Mouse (Mus musculus) mature B cell (primary cell): Measurements from ENCODE around the gene Il1rl1.

ENCODE experiments used
- in situ Hi-C: fragments of 300-500 bp; cut with MboI; formaldehyde crosslinking; loops from 2 replicates; pipeline ENCODE4 v1.14.3; 2019

Il1rl1 gene

DNA sequence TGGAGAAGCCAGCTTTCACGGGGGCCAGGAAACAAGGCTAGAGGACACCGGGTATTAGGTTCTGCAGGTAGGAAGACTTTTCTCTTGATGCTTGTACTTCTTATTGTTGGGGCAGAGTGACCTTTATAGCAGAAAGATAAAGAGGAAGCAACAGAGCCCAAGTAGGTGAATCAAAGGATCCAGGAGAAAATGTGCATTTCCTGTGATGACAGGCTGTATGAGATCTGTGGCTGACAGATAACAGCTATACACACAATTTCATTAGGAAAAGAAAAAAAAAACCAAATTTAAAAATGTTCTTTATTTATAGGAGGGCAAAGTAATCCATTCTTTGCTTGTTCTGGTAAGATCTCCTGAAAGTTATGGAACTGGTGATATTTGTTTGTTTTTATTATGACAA lies 8.0 kb downstream of the Il1rl1 start:
- in situ Hi-C loops: no loop called here

DNA sequence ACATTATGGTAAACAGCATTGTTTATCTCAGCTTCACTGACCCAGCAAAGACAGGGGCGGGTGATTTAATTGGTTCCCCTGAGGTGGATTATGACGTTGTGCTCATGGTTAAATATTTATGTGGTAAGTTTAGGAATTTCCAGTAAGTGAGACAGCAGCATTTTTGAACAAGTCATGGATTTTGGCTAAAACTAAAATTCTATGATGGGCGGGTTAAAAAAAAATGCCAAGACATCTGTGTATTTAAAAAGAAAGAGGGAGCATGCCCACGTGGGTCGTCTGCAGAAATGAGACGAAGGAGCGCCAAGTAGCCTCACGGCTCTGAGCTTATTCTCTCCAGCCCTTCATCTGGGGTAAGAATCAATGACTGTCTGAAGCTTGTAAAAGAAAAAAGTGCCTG lies 10.1 kb downstream of the Il1rl1 start:
- in situ Hi-C loops: no loop called here

DNA sequence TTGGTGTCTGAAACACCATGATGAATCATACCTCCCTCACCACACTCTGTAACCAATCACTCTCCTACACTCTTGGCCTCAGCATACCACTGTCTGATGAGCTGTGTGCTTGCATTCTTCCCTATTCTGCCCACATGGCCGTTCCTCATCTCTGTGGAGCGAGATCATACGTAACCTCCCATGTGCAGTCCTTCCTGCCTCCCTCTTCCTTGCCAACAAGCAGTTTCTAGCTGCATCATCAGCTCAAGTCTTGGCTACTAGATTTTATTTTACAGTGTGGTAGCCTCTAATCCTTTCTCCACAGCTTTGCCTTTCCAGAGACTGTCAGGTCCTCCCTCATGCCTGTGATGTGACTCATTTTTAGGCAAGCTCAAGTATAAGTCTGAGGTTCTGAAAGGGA lies 15.4 kb downstream of the Il1rl1 start:
- in situ Hi-C loops: no loop called here

DNA sequence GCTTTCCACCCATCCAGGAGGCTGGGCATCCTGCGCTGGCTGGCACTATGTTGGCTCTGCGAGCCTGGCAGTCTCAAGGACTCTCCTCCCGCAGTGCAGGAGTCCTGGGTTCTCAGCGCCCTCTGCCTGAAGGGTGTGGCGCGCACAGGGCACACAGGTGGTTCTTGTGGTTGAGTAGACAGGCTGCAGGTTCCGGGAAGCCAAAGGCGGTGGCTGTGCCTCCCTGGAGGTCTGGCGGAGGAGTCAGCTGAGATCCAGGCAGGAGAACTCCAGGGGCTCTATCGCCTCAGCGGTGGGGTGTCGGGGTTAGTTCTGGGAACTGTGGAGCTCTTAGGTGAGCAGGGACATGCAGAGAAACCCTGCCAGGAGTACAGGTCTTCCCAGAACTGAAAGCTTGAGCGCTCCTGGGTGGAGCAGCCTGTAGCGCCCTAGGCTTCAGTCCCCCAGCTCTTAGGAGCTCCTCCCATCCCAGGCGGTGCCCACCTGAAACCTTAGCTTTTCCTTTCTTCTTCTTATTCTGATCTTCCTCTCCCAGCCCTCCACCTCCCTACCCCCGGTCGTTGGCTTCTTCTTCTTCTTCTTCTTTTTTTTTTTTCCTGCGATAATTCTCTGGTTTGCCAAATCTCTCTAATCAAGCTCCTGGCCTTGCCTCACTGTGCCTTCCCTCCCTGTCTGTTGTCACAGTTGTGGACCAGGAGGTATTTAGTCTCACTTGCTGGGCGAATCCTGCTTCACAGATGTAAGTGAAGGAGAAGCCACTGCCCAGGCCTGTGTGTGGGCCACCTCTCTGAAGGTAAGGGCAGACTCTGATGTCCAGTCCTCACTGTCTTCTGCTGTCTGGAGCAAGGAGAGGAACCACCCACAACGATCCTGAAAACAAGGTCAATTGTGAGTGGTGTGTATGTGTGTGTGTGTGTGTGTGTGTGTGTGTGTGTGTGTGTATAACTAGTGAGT lies 36.4 kb downstream of the Il1rl1 start, which contains the start of gene Il18r1:
TSS of gene Il18r1 (plus strand) at position 76 of the 954 bp plus-strand sequence.
- in situ Hi-C loops: no loop called here

DNA sequence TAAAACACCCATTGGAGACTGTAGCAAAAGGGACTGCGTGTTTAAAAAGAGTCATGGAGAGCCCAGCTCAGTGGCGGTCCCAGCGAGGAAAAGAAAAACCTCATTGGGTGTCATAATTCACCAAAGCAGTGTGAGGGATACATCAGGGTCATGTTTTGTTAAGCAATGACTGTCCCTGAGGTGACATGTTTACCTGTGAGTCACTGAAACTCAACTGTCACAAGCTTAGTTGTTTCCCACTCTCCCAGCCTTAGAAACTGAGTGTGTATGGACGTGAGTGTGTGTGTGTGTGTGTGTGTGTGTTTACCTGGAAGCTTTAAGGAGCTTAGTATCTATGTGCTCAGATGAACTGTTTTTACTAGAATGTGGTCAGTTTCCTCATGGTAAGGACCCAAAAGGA lies 37.9 kb downstream of the Il1rl1 start:
- in situ Hi-C loops: no loop called here

DNA sequence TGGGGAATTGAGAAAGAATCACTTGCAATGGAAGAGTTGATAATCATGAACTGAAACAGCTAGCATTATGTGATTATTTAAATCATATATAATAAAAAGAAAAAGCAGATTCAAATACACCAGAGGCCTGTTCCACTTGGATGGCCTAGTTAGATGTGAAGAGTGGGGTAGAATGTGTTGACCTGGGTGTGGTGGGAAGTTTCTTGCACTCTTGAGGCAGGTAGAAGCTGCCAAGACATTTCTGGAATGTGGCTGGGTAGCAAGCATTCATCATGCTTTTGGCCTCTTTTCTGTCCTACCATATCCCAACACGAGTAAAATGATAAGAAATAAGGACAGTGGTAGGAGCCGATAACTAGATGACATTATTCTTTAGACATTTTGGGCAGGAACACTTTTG lies 39.4 kb downstream of the Il1rl1 start:
- in situ Hi-C loops: no loop called here

DNA sequence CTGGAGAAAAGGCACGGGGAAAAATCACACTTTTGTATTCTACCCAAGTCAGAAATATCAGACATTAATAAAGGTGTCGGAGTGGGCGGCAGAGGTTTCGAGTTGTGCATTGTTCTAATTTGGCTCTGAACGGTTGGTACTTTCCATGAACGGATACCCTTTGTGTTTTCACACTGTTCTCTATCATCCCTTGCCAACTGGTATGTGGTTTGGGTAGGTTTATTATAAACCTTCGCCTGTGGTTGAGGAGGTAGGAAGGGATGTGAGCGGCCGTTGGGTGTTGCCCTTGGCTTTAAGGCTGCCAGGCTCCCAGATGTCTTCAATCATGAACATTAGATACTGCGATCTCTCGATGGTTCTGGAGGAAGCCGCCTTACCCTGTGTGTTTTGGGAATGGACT lies 40.5 kb downstream of the Il1rl1 start:
- in situ Hi-C loops: no loop called here

DNA sequence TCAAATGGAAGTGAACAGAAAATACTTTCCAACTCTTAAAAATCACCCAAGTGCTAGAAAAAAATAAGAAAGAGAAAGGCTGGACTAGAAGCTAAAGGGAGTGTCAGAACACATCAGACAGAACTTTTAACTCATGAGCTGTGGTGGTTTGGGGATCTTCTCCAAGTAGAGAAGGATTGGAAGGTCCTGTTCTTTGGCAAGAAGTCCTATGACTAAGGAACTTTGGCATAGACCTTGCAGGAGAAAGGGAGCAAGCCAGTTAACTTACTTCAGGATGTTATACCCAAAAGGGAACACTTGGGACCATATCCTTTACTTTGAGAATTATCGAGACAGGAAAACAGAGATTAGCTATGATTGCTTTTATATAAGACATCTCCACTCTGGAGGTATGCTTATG lies 43.0 kb downstream of the Il1rl1 start:
- in situ Hi-C loops: no loop called here

DNA sequence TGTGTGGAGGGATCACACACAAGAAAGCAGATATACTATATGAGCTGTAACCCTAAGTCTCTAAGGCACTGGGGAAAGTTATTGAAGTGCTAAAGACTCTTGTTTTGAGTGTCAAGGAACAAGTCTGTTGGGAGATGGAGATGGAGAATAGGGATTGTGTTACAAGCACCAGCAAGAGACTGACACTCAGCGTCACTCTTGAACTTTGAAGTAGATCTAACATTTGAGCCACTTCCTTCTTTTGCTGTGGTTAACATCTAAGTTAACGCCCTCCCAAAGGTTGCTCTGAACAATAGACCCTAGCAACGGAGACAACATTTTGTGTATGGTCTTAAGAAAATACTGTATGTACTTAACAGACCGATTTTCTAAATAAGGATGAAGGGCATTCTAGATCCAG lies 44.3 kb downstream of the Il1rl1 start:
- in situ Hi-C loops: no loop called here

DNA sequence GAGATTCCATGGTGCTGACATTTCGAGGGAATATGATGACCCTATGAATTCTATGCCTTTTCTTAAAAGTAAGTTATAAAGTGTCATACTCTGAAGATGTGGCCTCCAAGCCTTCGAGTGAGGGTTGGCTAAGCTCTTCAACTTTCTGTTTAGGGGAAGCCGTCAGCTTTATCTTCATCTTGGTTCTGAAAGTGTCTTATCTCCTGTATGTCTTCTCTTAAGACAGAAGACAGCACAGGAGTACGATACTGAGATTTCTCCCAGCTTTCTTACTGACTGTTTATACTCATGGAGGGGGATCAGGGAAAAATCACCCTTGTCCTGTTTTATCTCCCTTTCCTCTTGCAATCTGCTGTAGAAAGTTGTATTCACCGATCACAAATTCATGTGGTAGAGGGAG lies 45.0 kb downstream of the Il1rl1 start:
- in situ Hi-C loops: no loop called here

DNA sequence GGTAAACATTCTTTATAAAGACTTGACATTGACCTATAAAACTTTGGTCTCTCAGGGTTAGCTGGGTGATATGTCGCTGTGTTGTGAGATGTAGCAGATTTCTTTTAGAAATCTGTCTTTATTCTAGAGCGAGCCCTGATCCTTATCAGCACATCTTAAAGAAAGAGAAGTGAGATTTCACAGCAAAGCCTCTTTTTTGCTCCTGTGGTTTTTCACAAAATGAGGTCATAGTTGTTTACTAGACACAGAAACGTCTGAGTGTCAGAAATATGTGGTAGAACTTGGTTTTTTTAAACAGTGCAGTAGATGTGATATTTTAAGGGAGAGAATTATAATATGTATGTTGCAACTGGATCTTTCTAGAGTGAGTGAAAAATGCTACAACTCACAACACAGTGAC lies 46.3 kb downstream of the Il1rl1 start:
- in situ Hi-C loops: no loop called here

DNA sequence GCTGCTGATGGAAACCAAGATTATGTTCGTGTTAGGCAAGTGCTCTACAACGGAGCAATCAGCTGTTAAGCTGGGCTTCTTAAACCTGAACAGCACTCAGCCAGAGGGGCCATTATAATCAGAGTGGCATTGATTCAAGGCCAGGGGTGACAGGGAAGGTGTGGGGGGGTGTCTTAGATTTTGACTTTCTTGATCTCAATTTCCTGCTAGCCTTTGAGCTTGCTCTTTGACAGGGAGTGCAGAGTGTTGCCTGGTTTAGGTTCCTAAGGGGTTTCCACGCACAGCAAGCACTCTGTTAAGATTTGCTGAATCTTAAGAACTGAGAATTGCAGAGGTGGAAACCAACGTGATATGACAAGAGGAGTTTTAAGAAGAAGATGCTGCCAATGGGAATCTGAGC lies 47.4 kb downstream of the Il1rl1 start:
- in situ Hi-C loops: no loop called here

DNA sequence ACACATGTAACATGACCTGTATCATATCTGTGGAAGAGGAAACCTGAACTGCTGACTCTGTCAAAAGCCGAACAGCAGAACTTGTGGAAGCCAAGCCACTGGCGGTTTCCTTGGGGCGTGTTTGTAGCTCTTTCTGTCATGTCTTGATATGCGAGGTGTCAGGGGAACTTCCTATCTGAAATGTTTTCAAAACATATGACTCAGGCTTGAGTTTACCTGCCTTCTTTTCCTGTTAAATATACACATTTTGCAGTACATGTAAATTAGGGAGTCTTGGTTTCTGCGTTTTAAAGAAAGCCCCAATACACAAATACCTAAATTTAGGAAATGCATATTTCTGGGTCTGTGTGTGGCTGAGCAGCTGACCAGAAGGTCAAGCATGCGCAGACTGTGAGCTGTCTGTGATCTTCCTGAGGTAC lies 50.1 kb downstream of the Il1rl1 start:
- in situ Hi-C loops: no loop called here

DNA sequence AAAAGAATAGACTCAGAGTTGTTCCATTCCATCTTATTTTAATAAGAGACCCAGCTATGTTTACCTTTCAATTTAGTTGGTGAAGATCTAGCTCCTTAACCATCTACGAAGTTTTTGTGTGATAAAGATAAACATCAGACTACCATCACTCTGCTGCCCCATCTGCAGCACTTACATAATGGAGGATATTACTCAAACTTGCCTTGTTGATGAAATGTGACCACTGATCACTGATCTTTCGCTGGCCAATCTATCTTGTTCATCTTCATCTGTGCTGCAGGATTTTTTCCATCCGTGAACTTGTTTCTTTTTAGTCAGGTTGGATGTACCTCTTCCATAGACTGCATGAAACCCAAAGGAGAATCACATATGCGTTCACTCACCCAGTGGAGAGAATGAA lies 65.2 kb downstream of the Il1rl1 start:
- in situ Hi-C loops: no loop called here

DNA sequence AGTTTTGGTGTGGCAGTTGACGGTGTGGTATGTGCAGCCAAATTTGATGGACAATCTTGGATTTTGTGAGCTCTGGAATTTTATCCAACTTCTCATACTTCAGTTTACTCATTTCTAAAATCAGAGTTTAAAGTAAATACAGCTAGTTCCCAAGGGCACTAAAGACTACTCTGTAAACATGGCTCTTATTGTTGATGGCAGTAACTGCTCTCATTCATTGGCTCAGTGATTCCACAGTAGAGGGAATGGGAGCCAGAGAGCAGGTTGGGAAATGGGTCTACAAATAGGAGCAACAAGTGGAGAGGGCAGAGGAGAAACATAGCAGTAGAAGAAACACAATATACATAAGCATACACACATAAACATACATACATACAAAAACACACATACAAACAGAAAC lies 70.3 kb downstream of the Il1rl1 start:
- in situ Hi-C loops: no loop called here

DNA sequence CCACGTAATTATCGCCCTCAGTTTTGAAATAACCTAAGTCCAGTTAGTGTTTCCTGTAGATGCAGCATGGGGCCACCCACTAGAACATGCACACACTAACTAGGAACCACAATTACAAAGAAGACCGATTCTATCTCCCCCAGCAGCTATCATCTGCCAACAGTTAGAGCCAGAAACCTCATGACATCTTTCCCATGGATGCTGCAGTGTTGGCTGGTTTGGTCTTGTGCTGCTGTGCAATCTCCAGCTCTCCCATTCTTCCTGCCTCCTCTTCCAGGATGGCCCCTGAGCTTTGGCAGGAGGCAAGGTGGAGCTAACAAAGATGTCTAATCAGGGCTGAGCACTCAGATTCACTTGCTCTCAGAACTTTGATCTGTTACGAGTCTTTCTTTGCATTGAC lies 71.8 kb downstream of the Il1rl1 start:
- in situ Hi-C loops: no loop called here

DNA sequence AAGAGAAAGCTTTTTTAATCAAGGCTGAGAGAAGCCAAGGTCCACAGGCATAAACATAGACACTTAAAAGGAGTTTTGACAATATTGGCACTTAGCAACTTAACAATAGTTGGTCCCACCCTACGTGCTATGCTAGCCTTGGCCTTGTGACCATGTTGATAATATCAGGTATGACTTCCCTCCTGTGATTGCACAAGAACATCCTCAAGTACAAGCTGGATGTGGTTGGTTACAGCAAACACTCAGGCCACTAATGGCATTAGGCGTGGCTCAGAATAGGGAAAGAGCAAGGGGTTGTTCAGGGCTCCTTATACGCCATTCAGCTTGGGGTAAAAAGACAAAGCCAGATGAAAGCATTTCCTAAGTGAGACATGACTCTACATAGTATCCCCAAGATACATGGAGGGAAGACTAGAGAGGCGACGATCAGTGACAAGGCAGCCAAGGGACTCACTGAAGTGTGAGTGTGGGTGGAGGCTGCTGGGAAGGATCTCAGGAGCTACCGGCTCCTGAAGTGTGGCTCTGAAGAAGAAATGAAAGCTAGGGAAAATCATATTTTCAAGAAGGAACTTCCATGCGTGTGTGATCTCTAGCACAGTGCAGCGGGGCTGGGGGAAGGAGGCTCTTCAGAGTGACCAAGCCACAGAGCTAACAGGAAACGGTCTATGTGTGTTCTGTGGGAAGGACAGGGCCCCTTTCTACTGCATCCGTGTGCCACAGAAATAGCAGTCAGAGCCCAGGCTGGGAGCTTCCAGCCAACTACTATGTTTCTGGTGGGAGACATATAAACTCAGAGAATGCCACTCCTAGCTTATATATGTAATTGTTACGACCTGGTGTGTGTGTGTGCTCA lies 72.4 kb downstream of the Il1rl1 start:
- in situ Hi-C loops: no loop called here

DNA sequence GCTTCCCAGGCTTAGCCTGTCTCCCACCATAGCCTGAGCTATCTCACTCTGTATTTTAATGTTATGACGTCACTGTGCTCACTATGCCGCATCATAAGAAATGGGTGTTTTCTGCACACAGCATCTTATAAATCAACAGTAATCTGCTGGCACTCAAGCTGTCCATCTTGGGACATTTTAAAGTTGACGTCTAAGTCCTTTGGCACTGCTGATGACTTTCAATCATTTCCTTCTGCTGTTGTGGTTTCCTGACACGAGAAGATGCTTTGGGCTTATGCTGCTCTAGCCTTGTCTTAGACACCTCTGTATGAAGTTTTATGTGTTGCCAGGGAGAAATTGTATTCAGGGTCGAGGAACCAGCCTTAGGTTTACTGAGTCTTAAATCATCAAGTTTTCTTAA lies 75.2 kb downstream of the Il1rl1 start:
- in situ Hi-C loops: no loop called here
